Mouse (Mus musculus): ENCODE measurements at regions not wholly inside any gene's neighbourhood (a gene's known extent, or its start where the extent isn't known, plus 50 kb on each side); places are given as distances from the start of the nearest gene placed in this dataset.

DNA sequence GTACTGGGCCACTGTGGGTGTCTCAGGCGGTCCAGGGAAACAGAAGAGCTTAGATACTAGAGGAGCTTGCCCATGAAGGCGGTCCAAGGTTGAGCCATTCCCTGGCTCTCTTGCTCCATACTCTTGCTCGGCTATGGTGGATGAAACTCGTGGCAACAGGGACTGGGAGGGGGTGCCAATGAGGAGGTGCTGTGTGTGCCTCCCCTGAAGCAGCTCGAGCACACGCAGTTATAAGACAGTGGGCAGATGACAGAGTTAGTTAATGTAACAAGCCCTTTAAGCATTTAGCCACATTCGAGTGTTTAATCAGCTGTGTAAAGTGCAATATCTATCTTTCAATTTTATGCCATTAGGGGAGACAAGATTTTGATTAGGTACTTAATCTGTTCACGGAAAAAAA lies 237.5 kb downstream of the Dhx35 start:
- no peak for DNase-seq

DNA sequence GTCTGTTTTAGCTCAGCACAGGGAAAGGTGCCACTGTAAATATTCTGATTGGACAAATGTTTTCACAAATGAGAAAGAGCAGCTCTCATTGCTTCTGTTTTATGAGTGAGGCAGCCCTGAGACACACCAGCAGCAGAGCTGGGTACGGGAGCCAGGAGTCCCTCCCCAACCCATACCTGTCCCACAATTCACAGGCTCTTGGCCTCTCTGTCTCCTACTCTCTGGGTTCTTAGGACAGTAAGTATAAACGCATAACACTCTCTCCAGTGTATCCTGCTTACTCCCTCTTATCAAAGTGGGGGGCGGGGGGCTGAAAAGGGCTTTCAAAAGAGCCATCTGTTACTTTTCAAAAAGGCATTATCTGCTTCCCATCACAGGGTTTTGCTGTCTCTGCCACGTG lies 245.3 kb downstream of the Dhx35 start:
- no peak for DNase-seq

DNA sequence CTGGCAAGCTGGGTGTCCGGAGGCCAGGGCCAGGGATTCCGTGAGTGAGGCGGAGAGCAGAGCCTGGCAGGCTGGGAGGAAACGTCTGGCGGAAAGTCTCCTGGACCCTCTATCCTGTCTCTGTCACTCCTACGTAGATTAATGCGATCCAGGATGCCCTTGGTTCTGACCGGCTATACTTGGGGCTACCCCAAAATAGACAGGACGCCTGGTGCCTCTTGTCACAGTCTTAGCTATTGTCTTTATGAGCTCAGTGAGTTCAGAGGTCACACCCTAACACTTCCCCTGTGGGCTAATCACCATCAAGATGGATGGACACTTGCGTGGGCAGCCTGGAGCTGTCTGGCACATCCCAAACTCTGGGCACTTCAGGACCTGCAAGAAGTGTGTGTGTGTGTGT lies 258.9 kb downstream of the Dhx35 start:
- no peak for DNase-seq

DNA sequence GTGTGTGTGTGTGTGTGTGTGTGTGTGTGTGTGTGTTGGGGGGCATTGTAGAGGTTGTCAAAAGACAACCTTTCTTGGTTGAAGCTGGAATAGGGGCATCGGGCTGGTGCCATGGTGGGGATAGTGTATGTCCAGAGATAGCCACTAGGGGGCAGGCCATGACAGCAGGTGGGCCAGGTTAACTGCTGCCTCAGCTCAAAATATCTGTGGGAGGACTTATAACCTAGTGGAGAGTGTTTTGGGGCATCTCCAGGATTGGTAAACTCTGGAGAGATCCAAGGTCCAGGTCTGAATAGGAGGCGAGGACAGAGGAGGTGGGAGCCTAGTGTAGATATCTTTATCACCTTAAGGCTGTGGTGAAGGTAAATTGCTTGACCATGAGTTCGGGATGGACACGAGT lies 259.3 kb downstream of the Dhx35 start:
- DNase-seq, result peak; percentile 32

DNA sequence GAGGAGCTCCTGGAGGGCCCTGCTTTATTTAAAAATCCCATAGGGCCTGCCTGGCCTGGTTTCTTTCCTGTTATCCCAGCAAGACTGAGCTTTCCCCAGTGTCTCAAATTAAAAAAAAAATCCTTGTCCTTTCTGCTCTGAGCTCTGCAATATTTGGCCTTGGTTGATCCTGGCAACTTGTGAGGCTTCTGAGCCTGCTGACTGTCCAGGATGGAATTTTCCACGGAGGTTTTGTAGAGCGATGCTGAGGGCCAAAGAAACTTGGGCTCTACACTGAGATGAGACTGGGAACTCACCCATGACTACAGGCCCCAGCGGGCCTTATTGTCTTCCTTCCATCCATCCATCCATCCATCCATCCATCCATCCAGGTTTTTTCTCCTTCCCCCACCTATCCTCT lies 259.8 kb downstream of the Dhx35 start:
- no peak for DNase-seq

DNA sequence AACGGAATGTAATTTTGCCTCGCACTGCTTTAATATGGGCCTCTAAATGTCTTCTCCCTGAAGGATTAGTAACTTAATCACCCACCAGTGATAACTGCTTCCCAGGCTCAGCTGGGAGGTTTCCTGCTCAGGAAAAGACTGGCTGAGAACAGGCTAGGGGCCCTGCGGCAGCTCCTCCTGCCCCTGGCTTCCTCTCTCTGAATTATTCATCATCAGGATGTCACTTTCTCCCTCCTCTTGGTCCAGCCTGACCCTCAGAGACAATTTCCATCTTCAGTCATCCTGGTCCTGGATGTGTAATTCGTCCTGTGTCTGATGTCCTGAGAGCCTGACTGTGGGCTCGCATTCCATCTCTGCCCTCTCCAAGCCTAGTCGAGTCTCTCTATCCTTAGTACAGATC lies 261.2 kb downstream of the Dhx35 start:
- no peak for DNase-seq

DNA sequence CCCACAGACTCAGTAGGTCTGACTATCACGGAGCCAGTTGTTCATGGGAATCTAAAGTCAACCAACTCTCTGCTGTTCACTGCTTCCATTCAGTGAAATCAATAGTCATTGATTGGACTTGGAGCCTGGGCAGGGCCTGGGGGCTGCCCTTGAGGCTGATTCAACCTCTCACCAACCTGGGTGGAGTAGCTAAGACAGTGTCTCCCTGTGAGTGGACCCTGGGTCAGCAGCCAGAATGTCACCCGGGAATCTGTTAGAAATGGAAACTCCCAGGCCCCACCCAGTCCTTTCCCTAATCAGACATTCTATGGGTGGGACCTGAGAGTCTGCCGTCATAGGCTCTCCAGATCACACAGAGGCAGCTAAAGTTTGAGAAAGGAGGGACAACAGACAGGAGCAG lies 262.4 kb downstream of the Dhx35 start:
- no peak for DNase-seq

DNA sequence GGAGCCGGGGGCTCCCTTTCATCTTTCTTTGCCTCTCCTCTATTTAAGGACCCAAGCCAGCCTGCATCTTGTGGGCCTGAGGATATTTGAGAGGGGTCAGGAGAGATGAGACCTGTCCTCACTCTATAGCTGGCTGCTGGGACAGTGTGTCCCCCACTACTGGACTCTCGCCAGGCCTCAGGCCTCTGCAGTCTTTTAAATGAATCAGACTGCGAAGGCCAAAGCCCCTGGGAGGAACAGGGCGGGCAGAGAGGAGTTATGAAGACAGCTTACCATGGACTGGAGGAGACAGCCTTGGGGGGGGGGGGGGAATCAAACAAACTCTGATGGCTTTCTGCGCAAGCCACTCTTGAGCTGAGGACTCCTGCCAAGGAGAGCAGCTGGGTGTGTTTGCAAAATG lies 262.9 kb downstream of the Dhx35 start:
- no peak for DNase-seq

DNA sequence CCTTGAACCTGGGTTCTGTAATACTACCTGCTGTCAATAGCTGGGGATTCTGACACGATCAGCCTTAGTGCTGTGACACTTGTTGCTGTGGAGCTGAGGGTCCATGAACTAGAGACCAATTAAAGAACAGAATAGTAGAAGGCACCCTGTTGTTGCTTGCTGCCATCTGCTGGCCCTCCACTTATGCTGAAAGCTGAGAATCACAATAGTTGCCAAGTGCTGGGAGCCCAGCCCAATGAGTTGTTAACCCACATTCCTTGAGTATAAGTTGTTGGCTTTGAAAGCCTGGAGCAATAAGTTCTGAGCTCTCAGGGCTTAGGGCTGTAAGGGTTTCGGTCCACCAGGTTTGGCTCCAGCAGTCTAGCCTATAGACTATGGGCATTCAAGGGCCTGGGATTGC lies 267.7 kb downstream of the Dhx35 start:
- no peak for DNase-seq

DNA sequence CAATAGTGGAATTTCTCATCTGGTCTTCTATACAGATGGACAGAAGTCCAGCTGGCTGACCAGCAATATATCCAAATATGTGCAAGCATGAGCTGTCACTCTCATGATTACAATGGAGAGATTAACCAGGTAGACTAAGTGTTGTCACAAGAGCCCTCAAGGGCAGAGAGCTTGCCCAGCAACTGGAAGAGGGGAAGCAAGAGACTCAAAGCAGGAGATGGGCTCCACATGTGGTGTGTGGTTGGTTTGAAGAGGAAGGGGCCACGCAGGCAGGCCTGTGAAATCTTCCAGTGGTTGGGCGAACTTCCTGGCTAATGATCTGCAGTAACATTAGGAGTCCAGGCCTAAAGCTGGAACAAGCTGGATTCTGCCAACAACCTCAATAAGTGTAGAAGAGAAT lies 268.1 kb downstream of the Dhx35 start:
- DNase-seq, result no peak

DNA sequence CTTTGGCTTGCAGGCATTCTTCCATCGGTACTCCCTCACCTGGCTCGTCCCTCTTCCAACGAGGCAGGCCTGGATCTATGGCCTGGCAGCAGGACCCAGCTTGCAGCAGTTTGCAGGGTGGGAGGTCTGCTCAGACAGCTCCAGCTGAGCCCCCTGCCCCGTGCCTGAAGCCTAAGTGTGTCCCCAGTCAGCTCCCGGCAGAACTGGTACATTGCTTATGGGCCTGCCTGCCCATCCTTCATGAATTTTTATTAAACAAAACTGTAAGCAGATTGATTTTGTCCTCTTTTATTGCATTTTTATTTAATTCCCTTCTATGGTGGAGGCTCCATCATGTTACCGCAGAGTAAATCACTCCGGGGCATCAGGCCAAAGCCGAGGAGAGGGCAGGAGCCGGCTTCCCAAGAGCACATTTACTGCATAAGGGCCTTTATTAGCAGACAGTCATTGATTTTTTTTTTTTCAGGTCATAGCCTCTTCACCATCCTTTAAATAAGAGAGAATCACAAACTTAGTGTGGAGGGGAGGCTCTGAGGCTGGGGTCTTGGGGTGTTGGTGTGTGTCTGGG lies 269.9 kb downstream of the Dhx35 start:
- DNase-seq, result no peak

DNA sequence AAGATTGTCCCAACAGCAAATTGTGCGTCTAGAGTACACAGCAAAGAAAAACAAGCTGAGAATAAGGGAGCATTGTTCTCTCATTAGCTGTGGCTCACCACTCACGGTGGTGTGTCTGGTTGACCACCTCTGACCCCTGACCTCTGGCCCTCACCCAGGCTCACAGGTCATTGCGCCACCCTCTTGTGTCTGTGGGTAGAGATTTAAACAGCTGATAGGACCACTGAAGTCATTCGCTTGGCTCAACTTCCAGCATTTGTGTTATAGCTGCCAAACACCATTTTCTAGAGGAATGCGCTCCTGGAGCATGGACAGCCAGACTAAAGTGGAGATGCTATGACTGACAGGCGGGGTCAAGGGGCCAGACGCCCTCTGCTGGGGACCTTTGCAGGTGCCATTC lies 272.9 kb downstream of the Dhx35 start:
- DNase-seq, result no peak

DNA sequence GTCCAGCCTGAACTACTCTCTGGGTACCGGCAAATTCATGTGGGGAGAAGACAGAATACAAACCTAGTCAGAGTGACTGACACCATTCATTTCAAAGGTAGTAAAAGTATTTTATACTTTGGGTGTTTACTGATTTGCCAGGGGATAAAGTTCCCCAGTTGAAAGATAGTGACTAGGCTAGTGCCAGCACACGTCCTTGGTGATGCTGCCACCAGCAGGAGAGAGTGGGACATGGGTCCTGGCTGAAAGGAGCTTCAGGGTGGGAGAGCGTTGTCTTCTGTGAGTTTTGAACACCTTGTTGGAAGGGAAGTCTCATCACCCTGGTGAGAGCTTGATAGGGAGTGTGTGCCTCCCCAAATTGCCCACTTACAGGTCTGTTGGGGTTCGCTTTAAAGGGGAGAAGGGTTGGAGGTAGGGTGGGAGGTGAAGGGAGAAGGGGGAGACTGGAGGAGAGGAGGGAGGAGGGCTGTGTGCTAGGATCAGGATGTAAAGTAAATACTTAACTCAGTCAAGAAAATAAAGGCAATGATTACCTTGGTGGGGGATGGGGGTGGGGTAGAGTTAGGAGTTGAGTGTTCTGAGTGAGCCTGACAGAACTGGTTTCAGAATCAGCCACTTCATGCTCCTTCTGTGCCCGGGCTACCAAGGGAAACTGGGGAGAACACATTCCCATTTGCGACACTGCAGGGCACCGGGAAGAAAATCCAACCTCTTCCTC lies 273.9 kb downstream of the Dhx35 start:
- DNase-seq, result no peak

DNA sequence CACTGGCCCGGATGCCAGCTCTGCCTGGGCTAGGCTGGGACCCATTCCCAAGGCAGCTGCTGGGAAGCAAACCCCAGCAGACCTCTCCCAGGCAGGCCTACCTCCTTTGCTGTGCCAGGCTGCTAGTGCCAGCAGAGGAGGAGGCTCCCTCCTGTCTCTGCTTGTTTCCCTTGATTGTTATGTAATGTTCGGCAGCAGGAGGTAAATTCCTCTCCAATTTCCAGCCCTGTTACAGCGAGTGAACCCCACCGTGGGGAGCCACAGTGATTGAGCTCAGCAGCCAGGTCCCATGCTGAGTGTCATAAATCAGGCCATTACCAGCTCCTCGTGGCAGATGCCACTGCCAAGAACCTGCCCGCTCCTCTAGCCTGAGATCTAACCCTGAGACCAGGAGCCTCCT lies 274.6 kb downstream of the Dhx35 start:
- DNase-seq, result peak; percentile 84

DNA sequence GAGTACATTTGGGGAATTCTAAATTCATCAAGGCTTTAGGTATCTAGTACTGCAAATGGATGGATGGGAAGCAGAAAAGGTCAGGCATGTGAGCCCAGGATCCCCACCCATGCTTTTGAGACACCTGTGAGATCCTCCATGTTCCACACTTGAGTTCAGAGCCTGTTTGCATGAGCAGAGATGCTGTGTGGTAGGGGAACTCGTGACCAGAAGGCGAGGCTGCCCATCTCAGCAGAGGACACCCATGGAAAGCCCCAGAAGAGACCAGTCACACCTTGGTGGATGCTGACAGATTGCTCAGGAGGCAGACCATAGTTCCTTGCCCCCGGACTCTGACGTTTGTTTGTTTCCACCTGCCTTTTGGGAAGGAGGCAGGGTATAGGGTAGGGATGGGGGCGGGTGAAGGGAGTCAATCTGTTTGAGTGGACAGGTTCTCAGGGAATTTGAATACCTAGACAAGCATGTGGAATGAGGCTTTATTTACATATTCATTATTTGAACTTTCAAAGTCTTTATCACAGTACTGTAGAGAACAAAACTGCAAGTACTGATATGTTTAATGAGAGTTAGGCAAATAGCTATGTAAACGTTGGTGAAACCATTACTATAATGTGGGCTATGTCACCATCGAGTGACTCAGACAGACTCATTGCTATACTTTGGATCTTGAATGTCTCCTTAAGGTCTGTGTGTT lies 278.5 kb downstream of the Dhx35 start:
- DNase-seq, result no peak

DNA sequence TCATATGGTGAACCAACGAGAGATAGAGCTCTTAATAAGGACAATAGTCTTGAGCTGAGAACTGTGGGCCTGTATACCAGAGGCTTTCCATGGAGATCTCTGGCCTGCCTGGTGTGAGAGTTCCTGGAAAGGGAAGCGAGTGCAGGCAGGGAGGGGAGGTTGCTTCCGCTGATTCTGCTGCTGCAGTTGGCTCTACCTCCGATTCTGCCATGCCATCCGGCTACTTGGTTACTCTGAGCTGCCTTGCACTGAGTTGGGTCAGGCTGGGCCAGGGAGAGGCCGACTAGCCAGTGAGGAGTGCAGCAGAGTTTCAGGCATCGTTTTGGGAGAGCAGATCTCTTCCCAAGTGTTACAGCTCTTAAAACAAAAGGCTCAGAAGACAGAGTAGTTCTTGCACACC lies 285.2 kb downstream of the Dhx35 start:
- no peak for DNase-seq

DNA sequence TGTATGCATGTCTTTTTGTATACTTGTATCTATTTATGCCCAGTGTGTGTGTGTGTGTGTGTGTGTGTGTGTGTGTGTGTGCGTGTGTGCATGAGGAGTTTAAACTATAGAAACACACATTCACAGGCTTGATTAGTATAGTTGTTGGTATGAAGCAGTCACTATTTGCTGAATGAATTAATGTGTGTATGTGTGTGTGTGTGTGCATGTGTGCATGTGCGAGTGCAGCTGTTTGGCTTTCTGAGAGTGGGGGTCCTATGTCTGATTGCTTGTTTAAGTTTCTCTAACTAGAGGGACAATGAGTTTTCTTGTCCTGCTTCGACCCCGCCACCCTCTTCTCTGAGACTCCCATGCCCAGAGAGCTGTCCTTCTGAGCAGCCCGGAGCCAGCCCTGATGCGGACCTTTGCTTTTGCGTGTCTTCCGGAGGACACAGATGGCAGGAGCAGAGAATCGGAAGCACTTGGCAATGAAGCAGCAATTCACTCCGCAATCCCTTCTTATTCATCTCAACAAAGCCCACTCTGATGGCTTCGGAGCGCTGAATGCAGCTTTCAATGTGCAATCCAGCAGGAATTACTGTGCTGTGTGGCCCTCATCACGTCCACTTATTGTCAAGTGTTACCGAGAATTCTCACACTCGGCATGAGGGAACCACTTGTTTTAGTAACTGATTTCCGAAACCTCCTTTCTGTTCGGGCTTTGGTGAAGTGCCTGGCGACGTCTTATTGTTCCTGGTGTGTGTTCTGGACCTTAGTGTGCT lies 286.4 kb downstream of the Dhx35 start:
- no peak for DNase-seq

DNA sequence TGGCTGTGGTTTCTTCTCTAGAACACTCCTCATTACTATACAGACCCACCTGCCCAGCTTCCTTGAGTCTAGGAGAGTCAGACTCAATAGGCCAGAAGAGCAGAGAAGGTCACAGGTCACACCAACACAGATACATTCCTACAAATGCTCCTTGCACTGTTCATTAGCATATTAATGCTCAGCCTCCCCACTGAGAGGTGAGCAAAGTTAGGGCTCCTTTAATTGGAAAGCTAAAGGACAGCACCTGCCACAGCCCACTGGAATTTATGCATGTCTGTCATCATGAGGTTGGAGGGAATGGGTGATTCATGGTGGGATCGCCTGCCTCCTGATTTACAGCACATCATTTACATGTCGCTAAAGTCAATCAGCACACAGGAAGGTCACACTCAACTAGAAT lies 292.2 kb downstream of the Dhx35 start:
- no peak for DNase-seq

DNA sequence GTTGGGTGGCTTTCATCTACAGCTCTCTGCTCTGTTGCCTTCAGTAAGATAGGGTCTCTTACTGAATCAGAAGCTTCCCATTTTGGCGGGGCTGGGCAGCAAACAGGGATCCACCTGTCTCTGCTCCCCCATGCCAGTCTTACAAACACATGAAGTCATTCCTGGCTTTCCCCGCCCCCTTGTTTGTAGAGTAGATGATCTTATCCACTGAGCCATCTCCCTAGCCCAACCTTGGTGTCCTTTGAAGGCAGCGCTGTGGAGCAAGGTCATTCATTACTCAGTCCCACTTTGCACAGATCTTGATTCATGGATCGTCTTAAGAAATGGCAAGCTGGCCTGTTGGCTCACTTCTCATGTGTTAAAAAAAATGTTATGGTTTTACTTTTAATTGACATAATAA lies 293.6 kb downstream of the Dhx35 start:
- no peak for DNase-seq

DNA sequence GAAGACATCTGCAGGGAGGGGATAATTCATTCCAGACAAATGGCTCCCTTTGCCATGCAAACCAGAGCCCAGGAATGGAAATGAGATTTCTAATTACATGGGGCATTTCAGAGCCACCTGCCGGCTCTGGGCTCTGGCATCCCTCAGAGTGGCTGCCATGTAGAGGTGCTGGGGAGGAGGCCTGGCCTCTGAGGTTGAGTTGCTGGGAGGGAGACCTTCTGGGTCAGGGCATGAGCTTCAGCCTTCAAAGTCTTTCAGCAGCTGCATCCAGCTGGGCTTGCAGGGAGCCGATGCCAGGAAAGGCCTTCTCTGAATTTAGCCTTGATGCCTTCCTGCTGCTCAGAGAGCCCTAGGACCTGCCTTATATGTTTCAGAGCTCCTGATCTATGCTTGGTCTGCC lies 302.1 kb downstream of the Dhx35 start:
- DNase-seq, result no peak

DNA sequence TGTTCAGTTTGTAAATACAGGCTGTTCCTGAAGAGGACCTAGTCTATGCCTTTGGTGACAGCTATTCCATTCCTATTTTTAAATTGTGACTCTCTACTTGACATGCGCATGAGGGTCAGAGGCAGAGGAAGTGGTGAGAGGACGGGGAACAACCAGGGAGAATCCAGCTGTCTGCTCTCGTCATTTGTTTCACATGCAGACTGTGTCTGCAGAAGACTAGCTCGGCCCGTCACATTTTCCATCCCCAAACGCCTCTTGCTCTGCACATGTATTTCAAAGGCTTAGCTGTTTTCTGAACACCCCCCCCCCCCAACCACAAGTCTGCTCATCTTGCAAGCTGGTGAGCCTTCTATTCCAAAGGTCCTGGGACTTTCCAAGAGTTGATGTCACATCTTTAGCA lies 339.4 kb downstream of the Dhx35 start:
- DNase-seq, result no peak

DNA sequence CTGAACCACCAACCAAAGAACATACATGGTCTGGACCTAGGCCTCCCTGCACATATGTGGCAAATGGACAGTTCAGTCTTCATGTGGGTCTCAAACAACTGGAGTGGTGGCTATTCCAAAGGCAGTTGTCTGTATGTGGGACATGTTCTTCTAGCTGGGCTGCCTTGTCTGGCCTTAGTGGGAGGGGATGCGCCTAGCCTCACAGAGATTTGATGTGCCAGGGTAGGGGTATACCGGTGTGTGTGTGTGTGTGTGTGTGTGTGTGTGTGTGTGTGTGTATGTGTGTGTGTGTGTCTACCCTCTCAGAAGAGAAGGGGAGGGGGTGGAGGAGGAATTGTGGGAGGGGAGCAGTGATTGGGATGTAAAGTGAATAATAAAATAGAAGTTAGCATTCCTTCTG lies 344.0 kb downstream of the Dhx35 start:
- DNase-seq, result no peak

DNA sequence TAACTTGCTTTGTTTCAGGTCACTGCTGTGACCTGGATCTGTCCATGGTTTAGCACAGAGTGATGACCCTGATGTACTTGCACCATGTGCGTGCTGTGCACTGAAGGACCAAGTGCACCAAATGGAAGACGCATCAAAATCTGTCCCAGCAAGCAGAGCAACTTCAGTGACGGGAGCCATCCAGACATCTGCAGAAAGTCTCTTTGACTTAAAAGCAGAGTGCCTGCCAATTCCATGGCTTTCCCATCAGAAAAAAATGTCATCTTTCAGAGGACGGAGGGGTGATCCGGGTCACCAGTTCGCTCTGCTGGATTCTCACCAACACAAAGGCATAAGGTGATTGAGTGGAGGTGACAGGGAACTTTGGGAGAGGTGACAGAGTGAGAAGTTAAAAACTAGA lies 351.4 kb downstream of the Dhx35 start:
- no peak for DNase-seq

DNA sequence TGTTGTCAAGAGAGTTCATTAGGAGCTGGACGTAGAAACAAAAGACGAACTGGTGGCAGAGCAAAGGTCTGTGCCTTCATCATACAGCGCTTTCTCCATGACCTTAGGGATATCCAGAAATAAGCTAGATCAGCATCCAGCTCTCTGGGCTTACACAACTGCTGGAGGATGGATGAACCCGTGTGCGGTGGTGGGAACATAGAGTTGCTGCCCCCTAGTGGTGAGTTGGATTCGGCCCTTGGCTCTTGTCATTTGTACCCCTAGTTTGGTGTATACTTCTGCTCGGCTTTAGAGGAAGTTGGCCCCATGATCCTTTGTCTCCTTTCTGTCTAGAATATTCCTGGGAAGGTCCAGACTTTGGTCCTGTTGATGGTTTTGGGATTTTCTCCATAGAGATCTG lies 369.4 kb downstream of the Dhx35 start:
- DNase-seq, result peak; percentile 31

Data from cerebellum, adult 9-10 months (tissue).